Mouse (Mus musculus): ENCODE results near the gene Cstf2. TPM values are rescaled to one million over a fixed set of nuclear protein-coding genes. Genes with fewer than 3 reads are reported as not detected.
A peak's percentile ranks its signal among the peaks of the same experiment; 100 is the strongest.

Gene Cstf2
- 29.3 and 39.3 TPM in 2 replicates for polyA plus RNA-seq (2011; ENCODE audit: insufficient read length, low read depth, missing spikeins)

DNA sequence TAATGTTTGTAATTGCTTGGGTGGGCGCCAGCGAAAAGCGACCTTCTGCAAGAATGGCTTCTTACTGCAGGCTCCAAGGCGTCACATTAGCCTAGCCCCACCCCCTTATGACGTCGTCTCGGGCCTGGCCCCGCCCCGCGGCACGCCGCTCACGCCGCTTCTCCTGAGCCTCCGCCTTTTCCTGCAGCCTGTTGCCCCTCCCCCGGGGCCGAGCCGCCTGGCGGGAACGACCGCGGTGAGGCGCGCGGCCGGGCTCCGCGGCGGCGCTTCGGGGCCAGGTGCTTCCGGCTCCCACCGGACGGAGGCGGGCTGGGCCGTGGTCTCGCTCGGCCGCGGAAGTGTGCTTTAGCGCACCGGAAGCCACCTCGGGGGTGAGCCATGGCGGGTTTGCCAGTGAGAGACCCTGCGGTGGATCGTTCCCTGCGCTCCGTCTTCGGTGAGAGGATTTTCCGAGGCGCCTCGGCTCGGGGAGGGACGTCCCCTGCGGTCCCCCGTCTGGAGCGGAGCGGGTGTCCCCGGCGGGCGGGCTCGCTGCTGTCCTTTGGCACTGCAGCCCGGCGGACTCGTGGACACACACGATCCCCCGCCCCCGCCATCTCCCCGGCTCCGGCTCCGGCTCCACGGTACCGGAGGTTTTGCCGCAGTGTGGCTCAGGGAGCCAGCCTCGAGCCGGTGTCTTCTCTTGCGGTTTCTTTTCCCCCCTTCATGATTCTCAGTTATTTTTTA lies at the start of gene Cstf2:
Gene Cstf2 (plus strand): TSS at position 201 of the 726 bp plus-strand sequence.
- H3K4me1 ChIP-seq (ENCODE audit: control insufficient read depth, insufficient read depth, low read length) = no peaks in the 10 kb centered on the region
- H3K4me3 ChIP-seq (ENCODE audit: insufficient read depth, low read length) = peak within 1 kb of the TSS; percentile 55
- peak within 1 kb of the TSS; percentile 80 for H3K27ac ChIP-seq (ENCODE audit: insufficient read depth, low read length)
- TF ChIP-seq POLR2A (IDR thresholded peaks at IDR 0.05; ENCODE audit: low read depth, low read length) = peak; percentile 65
- no peak for TF ChIP-seq CTCF (IDR thresholded peaks at IDR 0.05; ENCODE audit: borderline replicate concordance, insufficient read depth, low read length)

GRCm38 (mm10) chrX:134019005-134019404 lies 40.0 kb upstream of the Cstf2 start:
- Histone ChIP-seq H3K4me1 (ENCODE audit: control insufficient read depth, insufficient read depth, low read length) (no peaks in the 10 kb centered on the region), H3K27ac (ENCODE audit: insufficient read depth, low read length) (no peak overlapping the region), H3K4me3 (ENCODE audit: insufficient read depth, low read length) (no peak overlapping the region)
- TF ChIP-seq POLR2A (IDR thresholded peaks at IDR 0.05; ENCODE audit: low read depth, low read length) (no peak), CTCF (IDR thresholded peaks at IDR 0.05; ENCODE audit: borderline replicate concordance, insufficient read depth, low read length) (peak; percentile 50; the same call in 1 of the 2 replicates)

- Histone ChIP-seq H3K4me1 (ENCODE audit: control insufficient read depth, insufficient read depth, low read length) (no peaks in the 10 kb centered on the region), H3K27ac (ENCODE audit: insufficient read depth, low read length) (no peak overlapping the region), H3K4me3 (ENCODE audit: insufficient read depth, low read length) (no peak overlapping the region)
- TF ChIP-seq POLR2A (IDR thresholded peaks at IDR 0.05; ENCODE audit: low read depth, low read length) (no peak), CTCF (IDR thresholded peaks at IDR 0.05; ENCODE audit: borderline replicate concordance, insufficient read depth, low read length) (no peak)
These were observed 38.3 kb upstream of the Cstf2 start for GRCm38 (mm10) chrX:134020664-134021063.

GRCm38 (mm10) chrX:134048994-134049393 lies 10.0 kb upstream of the Cstf2 start:
- Histone ChIP-seq H3K27ac (ENCODE audit: insufficient read depth, low read length) (no peak overlapping the region), H3K4me1 (ENCODE audit: control insufficient read depth, insufficient read depth, low read length) (no peaks in the 10 kb centered on the region), H3K4me3 (ENCODE audit: insufficient read depth, low read length) (no peak overlapping the region)
- TF ChIP-seq CTCF (IDR thresholded peaks at IDR 0.05; ENCODE audit: borderline replicate concordance, insufficient read depth, low read length) = no peak
- TF ChIP-seq POLR2A (IDR thresholded peaks at IDR 0.05; ENCODE audit: low read depth, low read length) = no peak

- TF ChIP-seq CTCF (IDR thresholded peaks at IDR 0.05; ENCODE audit: borderline replicate concordance, insufficient read depth, low read length) = no peak
- no peak for TF ChIP-seq POLR2A (IDR thresholded peaks at IDR 0.05; ENCODE audit: low read depth, low read length)
- Histone ChIP-seq H3K4me3 (ENCODE audit: insufficient read depth, low read length) (no peak overlapping the region), H3K4me1 (ENCODE audit: control insufficient read depth, insufficient read depth, low read length) (no peaks in the 10 kb centered on the region), H3K27ac (ENCODE audit: insufficient read depth, low read length) (no peak overlapping the region)
These were observed 2.1 kb upstream of the Cstf2 start for GRCm38 (mm10) chrX:134056897-134057296.

GRCm38 (mm10) chrX:134058040-134058875 lies 729 bp upstream of the Cstf2 start:
- no peak overlapping the region for H3K27ac ChIP-seq (ENCODE audit: insufficient read depth, low read length)

DNA sequence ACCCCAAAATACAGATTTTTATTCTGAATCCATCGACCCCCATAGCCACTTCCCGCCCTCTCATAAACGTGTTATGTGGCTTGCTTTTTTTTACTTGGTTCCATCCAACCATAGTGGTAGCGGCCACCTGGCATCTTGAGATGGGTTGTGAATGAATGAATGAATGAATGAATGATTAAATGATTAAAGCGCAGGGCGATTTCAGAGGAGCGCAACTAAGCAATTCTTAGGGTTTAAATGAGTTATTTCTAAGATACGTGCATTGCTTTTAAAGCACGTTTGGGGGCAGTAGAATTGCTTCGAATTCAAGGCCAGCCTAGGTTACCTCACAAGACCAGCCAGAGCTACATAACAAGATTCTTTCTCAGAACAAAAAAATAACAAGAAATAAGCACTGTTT lies 777 bp downstream of the Cstf2 start:
- Histone ChIP-seq H3K27ac (ENCODE audit: insufficient read depth, low read length) (peak overlapping the region; percentile 80), H3K4me3 (ENCODE audit: insufficient read depth, low read length) (peak overlapping the region; percentile 55), H3K4me1 (ENCODE audit: control insufficient read depth, insufficient read depth, low read length) (no peaks in the 10 kb centered on the region)
- no peak for TF ChIP-seq POLR2A (IDR thresholded peaks at IDR 0.05; ENCODE audit: low read depth, low read length)
- no peak for TF ChIP-seq CTCF (IDR thresholded peaks at IDR 0.05; ENCODE audit: borderline replicate concordance, insufficient read depth, low read length)

More at GRCm38 (mm10) chrX:134058040-134058875, 729 bp upstream of the Cstf2 start:
- no peak for TF ChIP-seq CTCF (IDR thresholded peaks at IDR 0.05; ENCODE audit: borderline replicate concordance, insufficient read depth, low read length)
- 0 out of 2 replicates have a peak overlapping the region, but pooled peaks have one; percentile 8 for H3K4me3 ChIP-seq (ENCODE audit: insufficient read depth, low read length)
- no peaks in the 10 kb centered on the region for H3K4me1 ChIP-seq (ENCODE audit: control insufficient read depth, insufficient read depth, low read length)

- TF ChIP-seq POLR2A (IDR thresholded peaks at IDR 0.05; ENCODE audit: low read depth, low read length) (no peak), CTCF (IDR thresholded peaks at IDR 0.05; ENCODE audit: borderline replicate concordance, insufficient read depth, low read length) (no peak)
- no peak overlapping the region for H3K27ac ChIP-seq (ENCODE audit: insufficient read depth, low read length)
- H3K4me1 ChIP-seq (ENCODE audit: control insufficient read depth, insufficient read depth, low read length) = no peaks in the 10 kb centered on the region
- H3K4me3 ChIP-seq (ENCODE audit: insufficient read depth, low read length) = no peak overlapping the region
These were observed 26.5 kb downstream of the Cstf2 start for GRCm38 (mm10) chrX:134085453-134085852.

- H3K4me3 ChIP-seq (ENCODE audit: insufficient read depth, low read length) = no peak overlapping the region
- H3K27ac ChIP-seq (ENCODE audit: insufficient read depth, low read length) = no peak overlapping the region
- TF ChIP-seq POLR2A (IDR thresholded peaks at IDR 0.05; ENCODE audit: low read depth, low read length) (no peak), CTCF (IDR thresholded peaks at IDR 0.05; ENCODE audit: borderline replicate concordance, insufficient read depth, low read length) (no peak)
- H3K4me1 ChIP-seq (ENCODE audit: control insufficient read depth, insufficient read depth, low read length) = no peaks in the 10 kb centered on the region
These were observed 43.7 kb downstream of the Cstf2 start for GRCm38 (mm10) chrX:134102641-134103040.

GRCm38 (mm10) chrX:134111767-134112166 lies 52.8 kb downstream of the Cstf2 start:
- TF ChIP-seq CTCF (IDR thresholded peaks at IDR 0.05; ENCODE audit: borderline replicate concordance, insufficient read depth, low read length) (no peak), POLR2A (IDR thresholded peaks at IDR 0.05; ENCODE audit: low read depth, low read length) (no peak)
- Histone ChIP-seq H3K4me1 (ENCODE audit: control insufficient read depth, insufficient read depth, low read length) (no peaks in the 10 kb centered on the region), H3K27ac (ENCODE audit: insufficient read depth, low read length) (no peak overlapping the region), H3K4me3 (ENCODE audit: insufficient read depth, low read length) (no peak overlapping the region)

All from embryonic fibroblast, embryonic 13.5 days (primary cell).